Mouse (Mus musculus) ZHBTc4 (cell line): ENCODE data around the gene Nr2f2.
A peak's percentile ranks its signal among the peaks of the same experiment; 100 is the strongest.

ENCODE experiments used
- DNase-seq: peaks from one replicate; pipeline ENCODE4 v3.0.0-alpha.2; 2011; ENCODE audit warnings: low read depth, low spot score

The Nr2f2 gene

GRCm38 (mm10) chr7:70366808-70367095, 217 bp upstream of the Nr2f2 start:
- DNase-seq: no peak

DNA sequence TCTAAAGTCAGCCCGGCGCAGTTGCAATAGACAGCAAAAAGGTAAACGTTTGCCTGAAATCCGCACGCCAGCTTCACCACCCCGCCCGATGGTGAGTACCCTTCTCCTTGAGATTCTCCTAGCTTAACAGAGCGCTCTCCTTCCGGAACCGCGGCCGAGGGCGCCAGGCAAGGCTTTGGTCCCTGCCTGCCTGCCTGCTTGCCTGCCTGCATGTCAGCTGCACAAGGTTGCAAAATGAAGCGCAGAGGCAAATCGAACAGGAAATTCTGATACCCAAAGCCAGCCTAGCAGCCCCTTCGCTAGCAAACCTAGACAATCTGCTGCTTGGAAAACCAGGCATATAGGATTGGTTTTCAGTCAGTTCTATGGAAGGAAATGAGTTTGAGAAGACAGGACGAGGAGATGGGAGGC, 1.1 kb downstream of the Nr2f2 start:
- DNase-seq: peak; percentile 46

DNA sequence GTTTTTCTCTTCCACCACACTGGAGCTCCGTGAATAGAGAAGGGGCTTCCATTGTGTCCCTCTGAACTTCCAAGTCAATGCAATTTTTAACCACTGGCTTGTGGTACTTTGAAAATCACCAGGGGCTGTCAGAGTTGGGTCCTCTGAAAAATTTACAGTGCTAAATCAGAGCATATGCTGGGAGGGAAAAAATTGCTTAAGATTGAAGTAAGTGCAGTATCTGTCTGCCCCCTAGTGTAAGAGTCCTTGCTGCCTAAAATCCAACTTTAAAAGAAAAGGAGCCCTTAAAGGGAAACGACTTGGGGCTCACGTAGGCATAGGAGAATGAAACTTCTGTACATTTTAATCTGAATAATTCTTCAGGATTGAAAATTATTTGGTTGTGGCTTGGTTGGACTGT, 1.7 kb downstream of the Nr2f2 start:
- no peak for DNase-seq

GRCm38 (mm10) chr7:70363351-70363750, 3.2 kb downstream of the Nr2f2 start:
- no peak for DNase-seq

GRCm38 (mm10) chr7:70362526-70363170, 3.9 kb downstream of the Nr2f2 start:
- DNase-seq: no peak

GRCm38 (mm10) chr7:70361383-70362364, 4.9 kb downstream of the Nr2f2 start:
- DNase-seq: peak; percentile 98

DNA sequence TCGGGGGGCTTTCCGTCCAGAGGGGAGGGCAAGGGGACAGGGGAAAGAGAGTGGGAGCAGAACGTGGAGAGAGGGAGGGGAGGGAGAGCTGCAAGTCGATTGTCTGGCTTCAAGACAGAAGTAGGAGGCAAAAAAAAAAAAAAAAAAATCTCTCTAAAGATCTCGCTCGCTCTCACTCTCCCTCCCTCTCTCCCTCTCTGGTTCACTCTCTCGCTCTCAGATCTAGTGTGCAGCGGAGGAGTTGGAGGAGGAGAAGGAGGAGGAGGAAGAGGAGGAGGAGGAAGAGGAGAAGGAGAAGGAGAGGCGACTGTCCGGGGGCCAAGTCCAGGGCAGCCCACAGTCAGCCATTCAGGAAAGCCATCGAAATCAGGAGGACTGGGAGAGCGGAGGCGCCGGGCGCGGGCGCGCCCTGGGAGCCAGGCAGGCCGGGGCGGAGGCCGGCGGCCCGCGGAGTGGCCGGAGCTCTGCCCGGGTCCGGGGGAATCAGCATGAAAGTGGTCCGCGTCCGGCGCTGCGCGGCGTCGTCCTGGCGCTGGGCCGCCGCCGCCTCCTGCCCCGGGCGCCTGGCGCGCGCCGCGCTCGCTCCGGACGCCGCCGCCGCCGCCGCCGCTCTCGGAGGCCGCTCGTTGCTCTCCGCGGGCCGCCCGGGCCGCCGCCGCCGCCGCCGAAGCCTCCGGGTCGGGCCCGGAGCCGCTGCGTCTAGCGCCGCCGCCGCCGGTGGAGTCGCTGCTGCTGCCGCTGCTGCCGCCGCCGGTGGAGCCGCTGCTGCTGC, 5.7 kb downstream of the Nr2f2 start:
- peak; percentile 57 for DNase-seq

DNA sequence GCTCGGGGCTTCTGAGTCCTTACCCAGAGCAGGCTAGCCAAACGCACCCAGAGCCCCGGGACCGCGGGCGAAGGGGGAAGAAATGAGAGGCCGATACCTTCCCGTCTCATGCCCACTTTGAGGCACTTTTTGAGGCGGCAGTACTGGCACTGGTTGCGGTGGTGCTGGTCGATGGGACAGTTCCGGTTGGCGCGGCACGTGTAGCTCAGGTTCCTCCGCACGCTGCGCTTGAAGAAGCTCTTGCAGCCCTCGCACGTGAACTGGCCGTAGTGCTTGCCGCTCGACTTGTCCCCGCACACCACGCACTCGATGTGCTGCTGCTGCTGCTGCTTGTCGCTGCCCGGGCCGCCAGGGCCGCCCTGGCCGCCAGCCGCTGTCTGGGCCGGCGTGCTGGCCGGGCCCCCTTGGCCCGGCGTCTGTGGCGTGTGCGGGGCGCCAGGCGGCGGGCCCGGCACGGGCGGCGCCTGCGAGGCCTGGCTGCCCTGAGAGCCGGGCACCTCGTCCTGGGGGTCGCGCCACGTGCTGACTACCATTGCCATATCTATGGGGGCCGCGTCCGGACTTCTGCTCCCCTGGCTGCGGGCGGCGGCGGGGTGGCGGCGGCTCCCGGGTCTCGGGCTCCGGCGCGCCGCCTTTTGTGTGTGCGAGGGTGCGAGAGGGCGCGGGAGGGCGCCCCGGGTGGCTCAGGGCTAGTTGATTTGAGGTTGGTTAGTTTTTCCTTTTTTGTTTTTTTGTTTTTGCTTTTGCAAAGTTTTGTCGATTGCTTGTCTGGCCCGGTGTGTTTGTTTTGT, 6.5 kb downstream of the Nr2f2 start:
- DNase-seq: peak; percentile 62

DNA sequence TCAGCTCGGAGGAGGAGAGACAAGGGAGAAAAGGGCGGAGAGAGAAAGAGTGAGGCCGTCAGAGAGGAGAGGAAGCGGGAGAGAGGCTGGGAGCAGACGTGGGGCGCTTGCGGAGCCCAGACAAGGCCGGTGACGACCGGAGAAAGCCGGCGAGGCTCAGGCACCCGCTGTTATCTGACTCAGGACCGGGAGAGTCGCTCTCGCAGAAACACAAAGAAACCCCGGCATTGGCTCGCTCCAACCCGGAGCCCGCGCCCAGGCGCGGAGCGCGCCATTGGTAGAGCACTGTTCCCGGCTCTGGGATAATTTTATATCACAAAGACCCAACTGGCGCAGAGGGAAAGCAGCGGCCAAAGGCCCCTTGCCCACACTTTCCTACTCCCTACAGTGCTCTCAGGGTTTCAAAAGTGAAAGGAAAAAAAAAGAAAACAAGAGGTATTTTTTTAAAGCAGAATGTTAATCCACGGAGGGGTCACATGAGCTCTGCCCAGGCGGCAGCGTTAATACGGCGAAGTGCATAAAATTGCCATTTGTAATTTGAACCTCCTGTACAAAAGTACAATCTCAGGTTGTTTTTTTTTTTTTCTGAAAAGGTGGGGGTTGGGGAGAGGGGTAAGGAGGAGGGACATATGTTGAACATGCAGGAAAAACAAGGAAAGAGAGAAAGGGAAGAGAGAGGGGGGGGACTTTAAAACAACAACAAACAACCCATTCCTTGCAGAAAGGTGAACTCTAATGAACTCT, 7.5 kb downstream of the Nr2f2 start:
- DNase-seq: peak; percentile 84

DNA sequence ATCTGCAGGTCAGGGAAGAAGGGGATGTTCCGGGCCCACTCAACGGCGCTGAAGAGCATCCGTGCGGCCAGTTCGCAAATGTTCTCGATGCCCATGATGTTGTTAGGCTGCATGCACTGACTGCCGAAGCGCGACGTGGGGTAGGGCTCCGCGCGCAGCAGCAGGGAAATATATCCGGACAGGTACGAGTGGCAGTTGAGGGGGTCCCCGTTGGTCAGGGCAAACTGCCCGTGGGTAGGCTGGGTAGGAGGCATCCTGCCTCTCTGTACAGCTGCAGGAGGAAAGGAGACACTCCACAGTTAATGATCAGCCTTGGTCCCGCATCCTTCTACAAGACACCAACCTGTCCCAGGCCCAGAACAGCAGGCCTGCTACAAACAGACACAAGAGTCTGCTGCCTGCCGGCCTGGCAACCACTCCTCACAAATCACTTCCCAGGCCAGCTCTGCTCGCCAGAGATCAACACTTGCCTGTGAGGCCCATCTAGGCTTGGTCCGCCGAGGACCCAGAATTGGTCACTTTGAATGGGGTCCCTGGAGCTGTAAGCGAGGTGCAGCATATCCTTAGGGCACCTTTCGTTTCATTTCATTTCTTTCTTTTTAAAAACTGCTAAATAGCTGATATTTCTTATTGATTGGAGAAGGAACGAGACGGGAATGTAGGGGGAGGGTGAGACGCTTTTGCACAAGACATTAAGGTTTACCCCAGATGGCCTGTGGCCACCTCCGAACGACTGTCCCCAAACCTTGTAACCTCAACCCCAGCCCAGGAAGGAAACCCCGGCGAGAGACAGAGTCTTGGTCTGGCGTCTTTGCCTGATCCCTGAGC, 8.3 kb downstream of the Nr2f2 start:
- DNase-seq: peak; percentile 56

- no peak for DNase-seq
These were observed 9.0 kb downstream of the Nr2f2 start for GRCm38 (mm10) chr7:70357516-70358019.

DNA sequence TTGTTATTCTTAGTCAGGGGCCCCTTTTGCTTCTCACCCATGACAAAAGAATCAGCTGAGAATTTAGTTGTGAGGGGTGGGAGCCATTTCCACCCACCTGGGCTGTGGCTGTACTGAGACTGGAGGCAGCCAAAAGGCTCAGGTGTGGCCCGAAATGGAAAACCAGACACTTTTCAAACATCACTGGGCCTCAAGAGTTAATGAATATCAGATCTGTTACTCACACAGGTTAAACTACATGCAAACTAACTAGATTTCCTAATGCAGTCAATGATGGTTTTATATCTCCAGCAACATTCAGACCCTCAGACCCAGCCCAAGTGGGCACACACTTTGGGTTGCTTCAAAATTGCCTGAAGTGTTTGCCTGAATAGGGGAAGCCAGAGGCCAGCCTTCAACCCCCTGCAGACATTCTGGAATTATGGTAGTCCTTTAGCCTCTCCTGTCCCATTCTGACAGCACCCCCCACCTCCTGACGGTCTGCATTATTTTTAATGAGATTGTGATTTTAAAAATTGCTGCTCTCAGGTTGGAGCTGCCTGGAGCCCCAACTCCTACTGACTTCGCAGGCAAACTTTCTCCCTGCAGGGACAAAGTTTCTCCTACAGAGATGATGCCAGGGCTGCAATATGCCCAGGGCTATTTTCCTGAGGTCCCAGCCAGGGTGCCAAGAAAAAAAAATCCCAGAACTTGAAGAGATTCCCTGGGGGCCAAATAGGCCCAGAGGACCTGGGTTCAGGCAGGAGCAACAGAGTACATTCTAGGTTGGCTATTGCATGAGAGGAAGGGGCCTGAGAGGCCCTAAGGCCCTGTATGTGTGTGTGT, 9.6 kb downstream of the Nr2f2 start:
- DNase-seq: no peak

DNA sequence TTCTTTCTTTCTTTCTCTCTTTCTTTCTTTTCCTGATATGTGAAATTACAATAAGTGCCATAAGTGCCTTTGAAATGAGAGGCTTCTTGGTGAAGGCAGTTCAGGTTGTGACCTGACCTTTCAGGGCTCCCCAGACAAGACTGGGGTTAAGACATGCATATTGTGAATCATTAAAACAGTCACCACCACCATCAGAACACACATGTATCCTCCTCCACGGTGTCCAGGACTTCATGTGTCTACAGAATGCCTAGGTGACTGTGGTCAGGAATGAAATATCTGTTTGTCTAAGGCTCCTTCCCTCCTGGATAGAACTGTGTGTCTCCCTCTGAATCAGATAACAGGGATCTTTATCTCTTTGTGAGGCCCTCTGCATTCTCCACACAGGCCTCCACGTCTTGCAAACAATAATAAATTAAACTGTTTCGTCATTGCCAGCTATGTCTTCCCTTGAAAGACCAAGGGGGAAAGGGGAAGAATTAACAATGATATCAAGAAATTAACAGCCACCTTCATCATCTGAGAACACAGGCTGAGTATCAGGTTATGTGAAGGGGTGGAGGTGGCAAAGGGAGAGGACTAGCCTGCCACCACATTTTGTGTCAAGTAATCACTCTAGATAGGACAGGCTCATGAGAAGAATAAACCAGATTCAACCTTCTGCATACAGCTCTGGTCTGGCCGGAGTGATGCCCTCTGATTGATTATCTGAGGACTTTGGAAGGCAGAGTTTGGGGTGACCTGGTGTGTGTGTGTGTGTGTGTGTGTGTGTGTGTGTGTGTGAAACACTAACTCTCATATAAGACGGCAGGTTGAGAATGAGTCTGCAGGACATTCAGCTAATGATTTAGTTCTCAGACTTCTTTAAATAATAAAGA, 10.6 kb downstream of the Nr2f2 start:
- no peak for DNase-seq

GRCm38 (mm10) chr7:70355357-70355620, 11.2 kb downstream of the Nr2f2 start:
- no peak for DNase-seq

DNA sequence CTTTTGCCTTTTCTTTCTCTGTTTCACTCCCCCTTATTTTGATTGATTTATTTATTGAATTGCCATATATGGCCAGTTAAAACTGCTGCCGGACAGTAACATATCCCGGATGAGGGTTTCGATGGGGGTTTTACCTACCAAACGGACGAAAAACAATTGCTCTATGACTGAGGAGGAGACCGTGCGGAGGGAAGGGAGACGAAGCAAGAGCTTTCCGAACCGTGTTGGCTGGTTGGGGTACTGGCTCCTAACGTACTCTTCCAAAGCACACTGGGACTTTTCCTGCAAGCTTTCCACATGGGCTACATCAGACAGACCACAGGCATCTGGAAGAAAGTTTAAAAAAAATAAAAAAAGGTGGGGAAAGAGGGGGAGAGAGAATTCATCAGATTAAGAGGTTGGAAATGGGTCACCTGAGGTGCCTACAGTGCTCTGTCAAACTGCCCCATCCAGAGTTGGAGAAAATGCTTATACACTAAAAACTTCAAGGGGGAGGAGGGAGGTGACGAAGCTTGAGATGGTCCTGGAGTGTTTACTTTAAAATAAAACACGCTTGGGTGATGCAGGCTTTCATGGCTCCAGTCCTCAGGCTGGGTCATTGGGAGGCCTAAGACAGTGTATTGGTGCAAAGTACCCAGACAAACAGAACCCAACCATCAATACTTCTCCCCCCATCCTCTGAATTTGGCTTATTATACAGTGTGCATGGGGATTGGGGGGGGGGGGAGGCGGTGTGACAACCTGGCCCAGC, 11.8 kb downstream of the Nr2f2 start:
- no peak for DNase-seq

DNA sequence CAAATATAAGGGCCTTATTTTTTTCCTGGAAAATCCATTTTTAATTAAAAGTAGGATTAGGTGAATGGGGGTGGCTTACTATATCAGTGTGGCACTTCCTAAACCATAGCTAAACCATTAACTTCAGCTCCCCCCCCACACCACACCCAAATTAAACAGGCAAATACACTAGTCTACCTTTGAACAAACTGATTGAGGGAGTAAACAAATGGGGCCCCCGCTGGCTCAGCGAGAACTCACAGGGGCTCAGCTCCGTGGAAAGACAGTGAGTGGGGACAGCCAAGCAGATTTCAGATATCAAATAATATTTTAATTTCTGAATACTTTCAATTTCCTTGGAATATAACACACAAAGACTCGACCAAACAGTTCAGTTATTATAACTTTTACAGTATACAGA, 13.4 kb downstream of the Nr2f2 start:
- no peak for DNase-seq

- no peak for DNase-seq
These were observed 13.9 kb downstream of the Nr2f2 start for GRCm38 (mm10) chr7:70352617-70353016.
